Mouse (Mus musculus): ENCODE results near the gene Cd6. TPM values are rescaled to one million over a fixed set of nuclear protein-coding genes. Genes with fewer than 3 reads are reported as not detected.
A peak's percentile ranks its signal among the peaks of the same experiment; 100 is the strongest.

The Cd6 gene
- total RNA-seq (2021): not detected
- long read RNA-seq, experiment 1: 0 reads
- long read RNA-seq, experiment 2: 0 reads

- Histone ChIP-seq H3K27ac (no peak within 1 kb of the TSS), H3K4me3 (no peak within 1 kb of the TSS)
- no peak for TF ChIP-seq CTCF (IDR thresholded peaks at IDR 0.05)
- no peak for DNase-seq
- intact Hi-C loops (cut with DNase I): no loop called here
Observed at GRCm38 (mm10) chr19:10829436-10830175, at the start of gene Cd6. Cd6 (minus strand) TSS chr19:10830058.

GRCm38 (mm10) chr19:10878201-10878837, 48.5 kb upstream of the Cd6 start:
- Histone ChIP-seq H3K27ac (peak overlapping the region; percentile 96), H3K4me3 (peak overlapping the region; percentile 95)
- no peak for DNase-seq
- no peak for TF ChIP-seq CTCF (IDR thresholded peaks at IDR 0.05)
- intact Hi-C loops (cut with DNase I): loop anchor here (5.0 kb wide), 2 partner anchors 91 to 166 kb away; no protein-coding TSS in a partner anchor

GRCm38 (mm10) chr19:10871328-10871961, 41.6 kb upstream of the Cd6 start:
- intact Hi-C loops (cut with DNase I): no loop called here
- Histone ChIP-seq H3K27ac (no peak overlapping the region), H3K4me3 (no peak overlapping the region)
- no peak for TF ChIP-seq CTCF (IDR thresholded peaks at IDR 0.05)
- no peak for DNase-seq

- Histone ChIP-seq H3K4me3 (no peak overlapping the region), H3K27ac (0 out of 2 replicates have a peak overlapping the region, but pooled peaks have one; percentile 3)
- no peak for TF ChIP-seq CTCF (IDR thresholded peaks at IDR 0.05)
- no peak for DNase-seq
- intact Hi-C loops (cut with DNase I): no loop called here
Observed at GRCm38 (mm10) chr19:10870676-10871075, 40.8 kb upstream of the Cd6 start.

- peak within 1 kb of the TSS; percentile 77 for H3K4me3 ChIP-seq
- peak within 1 kb of the TSS; percentile 76 for H3K27ac ChIP-seq
- no peak for DNase-seq
- intact Hi-C loops (cut with DNase I): no loop called here
- TF ChIP-seq CTCF (IDR thresholded peaks at IDR 0.05): no peak
Observed at GRCm38 (mm10) chr19:10869886-10870527, 40.1 kb upstream of the Cd6 start, which contains the start of gene Tmem132a. Tmem132a (minus strand) TSS chr19:10869940.

GRCm38 (mm10) chr19:10869241-10869885, 39.5 kb upstream of the Cd6 start:
- intact Hi-C loops (cut with DNase I): no loop called here
- Histone ChIP-seq H3K4me3 (peak overlapping the region; percentile 77), H3K27ac (peak overlapping the region; percentile 76)
- peak; percentile 15; the same call in 1 of the 2 replicates for TF ChIP-seq CTCF (IDR thresholded peaks at IDR 0.05)
- DNase-seq: peak; percentile 81

GRCm38 (mm10) chr19:10868623-10869141, 38.8 kb upstream of the Cd6 start:
- intact Hi-C loops (cut with DNase I): no loop called here
- Histone ChIP-seq H3K27ac (no peak overlapping the region), H3K4me3 (peak overlapping the region; percentile 77)
- DNase-seq: no peak
- TF ChIP-seq CTCF (IDR thresholded peaks at IDR 0.05): no peak

- H3K27ac ChIP-seq: no peak overlapping the region
- no peak for DNase-seq
- peak overlapping the region; percentile 77 for H3K4me3 ChIP-seq
- intact Hi-C loops (cut with DNase I): no loop called here
- TF ChIP-seq CTCF (IDR thresholded peaks at IDR 0.05): no peak
Observed at GRCm38 (mm10) chr19:10867946-10868622, 38.2 kb upstream of the Cd6 start.

GRCm38 (mm10) chr19:10866351-10866750, 36.5 kb upstream of the Cd6 start:
- no peak for DNase-seq
- TF ChIP-seq CTCF (IDR thresholded peaks at IDR 0.05): no peak
- no peak overlapping the region for H3K4me3 ChIP-seq
- no peak overlapping the region for H3K27ac ChIP-seq
- intact Hi-C loops (cut with DNase I): no loop called here

- H3K4me3 ChIP-seq: no peak overlapping the region
- H3K27ac ChIP-seq: no peak overlapping the region
- no peak for TF ChIP-seq CTCF (IDR thresholded peaks at IDR 0.05)
- intact Hi-C loops (cut with DNase I): no loop called here
- no peak for DNase-seq
Observed at GRCm38 (mm10) chr19:10860072-10860497, 30.2 kb upstream of the Cd6 start.

- no peak overlapping the region for H3K27ac ChIP-seq
- intact Hi-C loops (cut with DNase I): no loop called here
- no peak for DNase-seq
Observed at GRCm38 (mm10) chr19:10856520-10856919, 26.7 kb upstream of the Cd6 start.

More at GRCm38 (mm10) chr19:10856520-10856919, 26.7 kb upstream of the Cd6 start:
- no peak overlapping the region for H3K4me3 ChIP-seq
- TF ChIP-seq CTCF (IDR thresholded peaks at IDR 0.05): no peak
